Mouse (Mus musculus) right cerebral cortex, adult 2 months (tissue): ENCODE results near the gene Mylk3.

Experiments used
- DNase-seq, 2 experiments: peaks; one replicate each; pipeline ENCODE4 v3.0.0; 2021 to 2022; ENCODE audit warnings: low spot score in 2 of 2

The Mylk3 gene

GRCm38 (mm10) chr8:85380824-85381209 is 5.3 kb downstream of the Mylk3 start:
- no peak for DNase-seq

GRCm38 (mm10) chr8:85380123-85380823 is 5.9 kb downstream of the Mylk3 start:
- DNase-seq = no peak

GRCm38 (mm10) chr8:85379142-85379781 is 6.9 kb downstream of the Mylk3 start:
- DNase-seq = peak in 1 of 2 experiments; percentile 38

- no peak for DNase-seq
Observed at GRCm38 (mm10) chr8:85376516-85376915, 9.6 kb downstream of the Mylk3 start.

- no peak for DNase-seq
Observed at GRCm38 (mm10) chr8:85374286-85374685, 11.9 kb downstream of the Mylk3 start.

GRCm38 (mm10) chr8:85373435-85374039 is 12.6 kb downstream of the Mylk3 start:
- DNase-seq = no peak

- DNase-seq = no peak
Observed at GRCm38 (mm10) chr8:85372465-85372839, 13.7 kb downstream of the Mylk3 start.

- DNase-seq = peak in 1 of 2 experiments; percentile 18
Observed at GRCm38 (mm10) chr8:85371736-85372464, 14.2 kb downstream of the Mylk3 start.

- no peak for DNase-seq
Observed at GRCm38 (mm10) chr8:85365176-85365575, 21.0 kb downstream of the Mylk3 start.

GRCm38 (mm10) chr8:85364628-85365027 is 21.5 kb downstream of the Mylk3 start:
- no peak for DNase-seq

- DNase-seq = no peak
Observed at GRCm38 (mm10) chr8:85363406-85363805, 22.7 kb downstream of the Mylk3 start.

GRCm38 (mm10) chr8:85362211-85362610 is 23.9 kb downstream of the Mylk3 start:
- DNase-seq = no peak

GRCm38 (mm10) chr8:85353287-85353686 is 32.9 kb downstream of the Mylk3 start:
- no peak for DNase-seq

GRCm38 (mm10) chr8:85339871-85340573 is 46.1 kb downstream of the Mylk3 start:
- no peak for DNase-seq

- no peak for DNase-seq
Observed at GRCm38 (mm10) chr8:85337681-85338080, 48.5 kb downstream of the Mylk3 start.

GRCm38 (mm10) chr8:85336211-85336933 is 49.8 kb downstream of the Mylk3 start:
- DNase-seq = no peak

GRCm38 (mm10) chr8:85335105-85335504 is 51.0 kb downstream of the Mylk3 start:
- no peak for DNase-seq

- DNase-seq = no peak
Observed at GRCm38 (mm10) chr8:85329506-85329905, 56.6 kb downstream of the Mylk3 start.

GRCm38 (mm10) chr8:85327036-85327435 is 59.1 kb downstream of the Mylk3 start:
- DNase-seq = no peak

- DNase-seq = no peak
Observed at GRCm38 (mm10) chr8:85323084-85323483, 63.1 kb downstream of the Mylk3 start.

GRCm38 (mm10) chr8:85321981-85322380 is 64.2 kb downstream of the Mylk3 start:
- no peak for DNase-seq
